Mouse (Mus musculus) CD4-positive, CD25-positive, alpha-beta regulatory T cell, adult 4 months (primary cell): ENCODE measurements at regions not wholly inside any gene's neighbourhood (a gene's known extent, or its start where the extent isn't known, plus 50 kb on each side); places are given as distances from the start of the nearest gene placed in this dataset.

Source experiments
- ATAC-seq: one replicate; pipeline ENCODE4 v1.8.0; 2017

DNA sequence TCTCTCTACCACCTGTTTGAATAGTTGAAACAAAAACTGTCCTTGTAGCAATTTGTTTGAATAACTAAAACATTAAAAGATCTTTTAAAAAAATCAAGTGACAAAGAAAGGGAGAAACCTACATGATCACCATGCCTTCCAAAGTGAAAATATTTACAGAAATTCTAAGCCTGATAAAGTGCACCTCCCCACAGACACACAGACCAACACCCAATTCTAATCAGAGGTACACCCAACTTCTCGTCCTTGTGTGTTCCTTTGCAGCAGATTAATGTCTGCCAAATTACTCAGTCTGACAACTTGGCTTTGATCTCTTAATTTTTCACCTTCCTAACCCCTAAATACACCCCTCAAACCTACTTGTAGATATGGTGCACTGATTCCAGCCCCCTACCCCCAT, 719.1 kb downstream of the Epm2a start:
- ATAC-seq = no peak

GRCm38 (mm10) chr10:12083961-12084360, 740.8 kb downstream of the Epm2a start:
- no peak for ATAC-seq

DNA sequence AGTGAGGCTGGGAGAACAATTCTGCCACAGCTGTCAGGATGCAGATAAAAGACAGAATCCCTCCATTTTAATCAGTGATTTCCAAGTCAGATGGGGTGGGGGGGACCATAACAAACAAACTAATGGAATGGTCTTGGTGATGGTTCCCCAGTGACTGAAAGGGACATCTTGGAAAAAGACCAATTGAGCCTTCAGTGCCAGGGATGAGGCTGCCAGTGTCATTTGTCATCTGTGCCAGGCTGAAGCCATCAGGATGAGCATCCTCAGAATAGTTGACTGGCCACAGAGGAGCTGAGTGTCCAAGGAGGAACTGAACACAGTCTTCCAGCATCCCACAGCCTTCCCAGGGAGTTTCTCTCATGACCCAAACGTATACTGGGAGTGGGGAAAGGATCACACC, 749.3 kb downstream of the Epm2a start:
- no peak for ATAC-seq

DNA sequence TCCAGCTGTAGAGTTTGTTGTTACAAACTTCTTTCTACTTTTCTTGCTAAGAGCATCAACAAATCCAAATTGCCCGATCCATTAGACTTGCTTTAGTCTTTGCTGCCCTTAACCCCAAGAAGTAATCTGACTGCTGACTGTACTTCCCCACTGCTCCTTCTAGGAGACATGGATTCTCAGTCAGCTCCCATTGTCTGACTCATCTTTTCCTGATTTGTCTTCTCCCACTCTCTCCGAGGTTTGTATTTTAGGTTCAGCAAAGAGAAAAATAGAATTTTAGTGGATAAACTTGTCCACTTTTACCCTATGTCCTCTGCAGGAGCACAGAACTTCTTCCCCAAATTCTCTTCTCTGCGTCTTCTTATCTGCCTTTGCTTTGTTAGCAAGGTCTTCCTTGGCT, 753.5 kb downstream of the Epm2a start:
- ATAC-seq = no peak

DNA sequence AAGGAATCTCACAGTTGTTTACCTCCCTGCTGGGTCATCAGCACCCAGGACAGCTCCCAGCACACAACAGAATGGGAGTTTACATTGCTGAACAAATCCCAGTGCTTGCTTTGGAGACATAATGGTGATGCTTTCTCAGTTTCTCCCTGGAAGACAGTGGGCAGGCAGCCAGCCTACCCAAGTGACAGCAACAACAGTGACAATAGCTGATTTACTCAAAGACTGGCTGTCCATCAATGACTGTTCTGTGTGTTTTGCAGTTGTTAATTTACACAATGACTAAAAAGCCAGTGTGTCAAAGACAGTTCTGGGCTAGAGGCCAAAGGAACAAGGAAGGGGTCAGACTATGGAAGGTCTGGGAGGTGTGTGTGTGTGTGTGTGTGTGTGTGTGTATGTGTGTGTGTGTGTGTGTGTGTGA, 762.2 kb downstream of the Utrn start:
- no peak for ATAC-seq

GRCm38 (mm10) chr10:12111720-12112119, 757.4 kb downstream of the Utrn start:
- no peak for ATAC-seq

DNA sequence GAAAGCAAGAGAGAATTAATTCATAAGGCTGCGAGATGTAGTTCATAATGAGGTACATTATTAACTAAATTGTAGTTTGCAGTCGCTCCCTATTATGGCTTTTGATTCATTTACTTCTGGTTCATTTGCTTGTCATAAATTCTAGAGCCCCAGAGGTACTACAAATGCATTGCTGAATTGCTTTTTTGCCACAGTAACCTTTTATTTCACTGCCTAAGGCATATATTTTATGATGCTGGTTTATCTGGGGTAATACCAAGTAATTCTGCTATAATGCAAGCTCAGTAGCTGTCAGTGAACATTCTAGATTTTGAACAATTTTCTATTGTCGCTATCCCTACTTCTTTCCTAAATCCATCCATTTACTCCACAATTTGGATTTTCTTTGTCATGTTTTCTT, 753.4 kb downstream of the Utrn start:
- no peak for ATAC-seq

- no peak for ATAC-seq
These were observed 752.4 kb downstream of the Utrn start for GRCm38 (mm10) chr10:12116662-12117303.

- no peak for ATAC-seq
These were observed 744.9 kb downstream of the Utrn start for GRCm38 (mm10) chr10:12124272-12124671.

DNA sequence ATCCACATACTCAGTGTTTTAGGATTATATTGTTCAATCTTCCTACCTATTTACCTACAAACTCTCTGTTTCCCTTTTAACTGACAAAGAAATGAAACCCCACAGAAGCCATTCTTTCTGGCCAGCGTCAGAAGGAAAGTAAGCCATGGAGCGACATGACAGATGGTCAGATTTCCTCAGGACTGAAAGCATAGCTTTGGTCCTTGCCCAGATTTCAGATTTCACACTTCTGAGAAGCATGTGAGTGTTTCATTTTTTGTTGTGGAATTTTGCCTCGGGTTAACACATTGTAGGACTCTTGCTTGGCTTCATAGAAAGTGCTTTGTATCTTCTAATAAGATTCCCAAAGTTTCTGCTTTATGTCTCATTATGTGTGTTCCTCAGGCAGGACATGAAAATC, 739.7 kb downstream of the Utrn start:
- no peak for ATAC-seq

GRCm38 (mm10) chr10:12144691-12145090, 724.5 kb downstream of the Utrn start:
- no peak for ATAC-seq

GRCm38 (mm10) chr10:12146942-12147537, 722.1 kb downstream of the Utrn start:
- ATAC-seq = no peak

GRCm38 (mm10) chr10:12170243-12170642, 698.9 kb downstream of the Utrn start:
- ATAC-seq = no peak

GRCm38 (mm10) chr10:12174200-12174818, 694.9 kb downstream of the Utrn start:
- no peak for ATAC-seq

- ATAC-seq = no peak
These were observed 694.0 kb downstream of the Utrn start for GRCm38 (mm10) chr10:12175141-12175540.

GRCm38 (mm10) chr10:12177482-12177881, 691.7 kb downstream of the Utrn start:
- no peak for ATAC-seq

- ATAC-seq = no peak
These were observed 688.2 kb downstream of the Utrn start for GRCm38 (mm10) chr10:12180965-12181364.

DNA sequence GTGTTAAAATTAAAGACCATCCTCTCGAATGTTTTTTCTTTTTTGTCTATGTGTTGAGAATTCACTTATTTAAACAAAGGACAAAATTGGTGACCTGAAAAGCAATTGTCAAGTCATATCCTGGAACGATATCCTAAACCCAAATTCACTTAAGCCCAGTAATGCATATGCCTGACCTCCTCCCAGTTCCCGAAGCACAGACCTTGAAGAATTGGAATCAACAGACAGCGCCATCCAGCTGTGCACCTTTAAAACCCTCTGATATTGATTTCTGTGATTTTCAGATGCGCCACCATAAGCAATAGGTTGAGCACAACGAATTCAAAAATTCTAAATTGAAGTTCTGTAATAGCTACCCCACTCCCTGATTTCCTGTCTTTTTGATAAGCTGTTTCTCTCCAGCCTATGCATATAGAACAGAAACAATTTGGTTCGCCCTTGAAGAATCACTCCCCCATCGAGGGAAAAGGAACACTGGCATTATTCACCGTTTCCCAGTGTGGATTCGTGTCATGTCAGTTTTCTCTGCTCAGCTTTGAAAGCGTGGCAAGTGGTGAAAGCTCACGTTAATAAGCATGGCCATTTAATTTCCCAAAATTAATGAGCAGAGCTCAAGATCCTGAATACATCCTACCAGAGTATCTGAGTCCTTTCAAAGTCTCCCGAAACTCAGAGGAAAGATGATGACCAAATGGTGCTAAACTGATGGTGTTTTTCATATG, 682.1 kb downstream of the Utrn start:
- no peak for ATAC-seq

DNA sequence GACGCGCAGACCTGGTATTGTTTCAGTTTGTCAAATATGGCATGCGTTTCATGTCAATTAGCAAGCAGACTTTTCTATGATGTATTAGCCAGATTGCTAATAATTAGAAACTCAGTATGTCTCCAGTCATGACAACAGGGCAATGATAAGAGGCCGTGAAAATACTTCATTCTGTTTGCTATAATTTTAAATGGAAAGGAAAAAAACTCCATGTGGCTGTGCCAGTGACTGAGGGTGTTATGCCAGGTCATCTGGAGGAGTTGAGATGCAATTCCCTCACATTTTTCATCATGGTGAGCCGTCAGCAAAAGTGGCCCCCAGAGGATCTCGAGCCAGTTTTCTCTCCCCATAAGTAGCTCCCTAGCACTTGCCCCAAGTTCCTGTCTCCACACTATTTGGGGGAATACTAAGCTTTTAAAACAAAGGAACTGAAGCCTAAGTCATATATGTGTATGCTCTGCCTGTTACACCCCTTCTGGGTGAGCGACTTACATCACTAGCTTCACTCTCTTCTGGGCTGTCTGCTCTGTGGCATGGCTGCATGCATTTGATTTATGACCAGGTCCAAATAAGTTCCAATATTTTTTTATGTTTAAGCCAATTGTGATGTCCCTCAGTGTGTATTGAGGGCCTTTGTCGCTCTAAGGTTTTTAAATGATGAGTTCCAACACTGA, 681.4 kb downstream of the Utrn start:
- no peak for ATAC-seq

GRCm38 (mm10) chr10:12190435-12190834, 678.7 kb downstream of the Utrn start:
- no peak for ATAC-seq

- ATAC-seq = no peak
These were observed 661.9 kb downstream of the Utrn start for GRCm38 (mm10) chr10:12207301-12207700.

DNA sequence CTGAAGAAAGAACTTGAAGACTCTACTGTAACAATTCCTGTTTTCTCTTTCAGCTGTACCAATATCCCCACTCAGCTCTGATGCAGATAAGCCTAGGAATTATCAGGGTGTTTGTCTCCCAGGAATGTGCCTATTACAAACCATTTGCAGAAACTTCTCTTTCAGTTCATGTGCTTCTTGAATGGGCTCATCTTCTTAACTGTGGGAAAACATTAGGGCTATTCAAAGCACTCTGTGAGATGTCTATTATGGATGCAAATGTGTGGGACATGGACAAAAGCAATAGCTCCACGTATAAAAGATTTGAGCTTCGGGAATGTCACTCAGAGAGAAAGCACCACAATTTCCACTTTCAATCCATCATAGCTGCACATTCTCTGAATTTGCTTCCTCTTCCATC, 659.0 kb downstream of the Utrn start:
- ATAC-seq = no peak

- no peak for ATAC-seq
These were observed 650.3 kb downstream of the Utrn start for GRCm38 (mm10) chr10:12218879-12219278.
